Mouse (Mus musculus) v-Abl transformed pro-B cells (cell line): ENCODE data around the gene Fosb.

ENCODE experiments used
- in situ Hi-C, 2 experiments: fragments of 400-800 bp; cut with MboI; formaldehyde crosslinking; loops; one replicate each; pipeline ENCODE4 v1.15.1; 2025; ENCODE audit not compliant: unreplicated experiment in 2 of 2

Fosb gene

DNA sequence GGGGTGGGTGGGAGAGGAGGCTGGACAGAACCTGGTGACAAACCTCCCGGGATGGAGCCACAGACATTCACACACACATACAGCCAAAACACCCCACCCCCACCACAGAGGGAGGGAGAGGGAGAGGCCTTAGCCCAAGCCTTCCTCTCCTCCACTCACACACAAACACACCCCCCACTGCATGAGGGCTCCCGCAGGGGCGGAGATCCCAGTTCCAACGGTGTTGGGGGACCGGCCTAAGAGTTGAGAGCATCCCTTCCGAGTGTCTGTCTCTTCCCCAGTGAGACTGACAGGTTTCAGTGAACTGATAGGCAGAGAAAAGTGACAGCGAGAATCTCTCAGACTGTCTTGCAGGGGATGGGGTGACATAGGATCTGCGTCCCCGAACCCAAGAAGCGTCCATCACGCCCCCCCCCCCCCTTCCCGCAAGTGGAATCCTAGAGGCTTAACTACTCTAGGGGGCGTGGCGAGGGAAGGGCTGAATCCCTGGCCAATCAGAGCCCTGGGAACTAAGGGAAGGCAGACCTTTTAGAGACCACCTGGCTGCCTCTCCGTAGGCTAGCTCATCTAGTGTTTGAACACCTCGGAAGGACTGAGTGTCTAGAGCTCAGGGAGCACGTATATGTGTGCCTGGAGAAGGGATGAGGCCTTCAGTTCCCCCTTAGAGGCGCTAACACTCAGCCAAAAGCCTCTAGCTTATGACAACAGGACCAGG is 2.0 kb downstream of the Fosb start:
- in situ Hi-C loops, result no loop called here

DNA sequence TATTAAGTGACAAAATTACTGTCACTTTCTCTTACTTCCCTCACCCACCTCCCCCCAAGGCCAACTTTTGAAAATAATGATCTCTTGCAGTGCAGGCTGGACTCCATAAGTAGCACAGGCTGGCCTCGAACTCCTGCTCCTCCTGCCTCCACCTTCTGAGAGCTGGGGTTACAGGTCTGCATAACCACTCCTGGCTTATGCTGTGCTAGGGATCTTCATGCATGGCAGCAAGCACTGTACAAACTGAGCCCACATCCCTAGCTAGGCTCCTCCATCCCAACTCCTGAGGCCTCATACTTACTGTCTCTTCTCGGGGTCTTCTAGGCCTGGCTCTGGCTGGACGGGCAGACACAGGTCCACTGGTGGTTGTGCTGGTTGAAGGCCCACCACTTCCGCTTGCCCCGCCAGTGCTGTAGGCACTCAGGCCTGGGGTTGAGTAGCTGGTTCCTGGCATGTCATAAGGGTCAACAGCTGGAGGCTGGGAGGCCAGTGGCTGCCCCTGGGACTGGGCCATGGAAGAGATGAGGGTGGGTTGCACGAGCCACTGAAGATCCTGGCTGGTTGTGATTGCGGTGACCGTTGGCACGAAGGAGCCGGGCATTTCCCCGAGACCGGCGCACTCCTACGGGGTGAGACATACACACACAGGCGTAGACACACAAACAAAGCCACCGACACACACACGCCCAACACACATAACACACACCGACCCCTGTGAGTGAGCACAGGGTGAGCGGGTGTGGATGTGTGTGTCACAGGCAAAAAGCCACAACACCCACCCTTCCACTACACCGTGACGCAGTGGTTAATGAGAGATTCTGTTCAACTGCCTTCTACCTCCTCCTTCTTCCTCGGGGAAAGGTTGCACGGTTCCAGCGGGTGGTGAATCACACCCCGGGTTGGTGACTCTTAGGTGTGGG is 2.8 kb downstream of the Fosb start:
- in situ Hi-C loops, result no loop called here

DNA sequence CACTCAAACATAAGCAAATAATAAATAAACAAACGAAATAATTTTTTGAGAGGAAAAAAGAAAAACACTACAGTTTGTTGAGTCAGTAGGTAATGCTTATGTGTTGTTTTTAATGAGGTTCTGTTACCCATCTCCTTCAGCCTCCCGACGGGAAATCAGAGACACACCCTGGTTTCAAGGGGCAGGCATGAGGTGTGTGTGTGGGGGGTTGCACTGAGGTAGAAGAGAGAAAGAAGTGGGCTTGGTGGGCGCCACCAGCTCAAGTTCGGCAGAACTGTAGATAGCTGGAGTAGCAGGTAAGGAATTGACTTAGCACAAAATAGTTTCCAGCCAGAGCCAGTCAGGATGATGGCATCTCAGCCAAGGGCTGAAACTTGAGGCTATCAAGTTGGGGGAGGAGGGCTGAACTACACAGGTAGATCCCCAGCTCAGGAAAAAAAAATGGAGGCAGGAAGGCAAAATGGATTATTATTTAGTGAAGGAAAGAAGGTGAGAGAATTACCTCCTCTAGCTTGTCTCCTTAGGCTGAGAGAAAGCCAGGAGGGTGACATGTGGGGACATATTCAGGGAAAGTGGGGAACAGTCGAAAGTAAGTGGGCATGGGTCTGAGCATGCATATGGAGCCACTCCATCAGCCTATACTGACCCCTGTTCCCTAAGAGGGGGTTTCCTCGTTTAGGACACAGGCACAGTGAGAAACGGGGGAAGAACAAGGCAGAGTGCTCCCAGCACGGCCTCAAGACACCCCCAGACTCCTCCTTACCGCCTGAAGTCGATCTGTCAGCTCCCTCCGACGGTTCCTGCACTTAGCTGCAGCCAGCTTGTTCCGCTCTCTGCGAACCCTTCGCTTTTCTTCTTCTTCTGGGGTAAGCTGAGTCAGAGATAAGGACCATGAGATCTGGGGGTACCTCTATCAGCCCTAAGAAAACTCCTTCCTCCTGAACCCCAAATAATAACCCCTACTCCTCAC is 3.8 kb downstream of the Fosb start:
- in situ Hi-C loops, result no loop called here

DNA sequence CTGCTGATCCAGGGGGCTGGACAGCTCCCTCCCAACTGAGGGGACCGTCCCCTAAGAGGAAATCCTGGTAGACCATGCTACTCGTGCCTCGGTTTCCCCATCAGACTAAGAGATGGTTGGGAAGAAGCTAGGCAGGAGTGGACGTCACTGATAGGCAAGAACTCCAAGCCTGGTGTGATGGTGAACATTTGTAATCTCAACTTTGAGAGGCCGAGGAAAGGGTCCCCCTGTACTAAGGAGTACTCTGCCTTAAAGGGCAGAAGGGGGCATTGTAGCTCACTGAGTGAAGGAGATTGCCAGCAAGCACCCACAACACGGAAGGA is 4.5 kb downstream of the Fosb start:
- in situ Hi-C loops, result no loop called here

DNA sequence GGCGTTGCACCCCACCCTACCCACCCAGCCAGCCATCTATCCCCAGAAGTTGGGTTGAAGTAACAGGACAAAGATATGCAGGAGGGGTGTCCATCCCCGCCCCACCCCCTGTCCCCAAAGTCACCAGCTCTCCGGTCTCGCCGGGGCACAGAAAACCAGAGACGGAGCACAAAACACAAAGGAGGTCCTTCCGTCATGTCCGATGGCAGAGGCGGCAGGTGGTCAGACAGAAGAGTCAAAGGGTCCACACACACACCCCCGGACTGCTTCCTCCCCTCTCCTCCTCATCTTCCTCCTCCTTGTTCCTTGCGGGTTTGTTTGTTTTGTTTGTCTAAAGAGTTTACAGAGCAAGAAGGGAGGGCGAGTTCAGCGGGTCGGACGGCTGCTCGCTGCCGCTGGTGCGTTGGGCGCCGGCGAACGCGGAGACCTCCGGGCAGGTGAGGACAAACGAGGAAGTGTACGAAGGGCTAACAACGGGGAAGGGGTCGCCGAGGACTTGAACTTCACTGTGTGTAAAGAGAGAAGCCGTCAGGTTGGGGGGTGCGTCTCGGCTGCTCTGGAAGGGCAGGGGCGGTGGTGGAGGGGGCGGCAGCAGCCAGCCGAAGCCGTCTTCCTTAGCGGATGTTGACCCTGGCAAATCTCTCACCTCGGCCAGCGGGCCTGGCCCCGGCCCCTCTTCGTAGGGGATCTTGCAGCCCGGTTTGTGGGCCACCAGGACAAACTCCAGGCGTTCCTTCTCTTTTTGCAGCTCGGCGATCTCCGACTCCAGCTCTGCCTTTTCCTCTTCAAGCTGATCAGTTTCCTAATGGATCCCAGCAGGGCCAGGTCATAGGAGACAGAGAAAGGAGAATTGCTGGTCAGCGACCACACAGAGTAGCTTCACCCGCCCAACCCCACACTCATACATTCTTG is 5.1 kb downstream of the Fosb start:
- in situ Hi-C loops, result loop anchor here (5.0 kb wide), 1 partner anchor 38 kb away; the partner anchor contains the start of gene Ercc1 (in 2 of the 2)

DNA sequence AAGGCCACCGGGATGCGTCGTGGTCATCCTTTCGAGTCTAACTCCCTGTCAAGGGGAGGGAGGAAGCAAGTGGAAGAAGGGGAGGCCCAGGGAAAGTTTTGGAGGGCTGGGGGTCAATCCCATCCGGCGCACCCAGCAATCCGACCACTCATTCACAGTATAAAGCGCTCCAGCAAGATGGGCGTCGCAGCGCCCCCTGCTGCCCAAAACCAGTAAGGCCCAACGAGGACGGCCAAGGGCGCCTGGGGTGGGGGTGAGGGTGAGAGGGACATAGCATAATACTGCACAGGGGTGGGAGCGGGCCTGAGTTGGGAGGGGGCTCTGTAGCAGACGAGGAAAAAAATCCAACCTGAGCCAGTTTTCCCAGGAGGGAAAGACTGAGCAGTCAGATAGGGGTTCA is 6.1 kb downstream of the Fosb start:
- in situ Hi-C loops, result loop anchor here (5.0 kb wide), 1 partner anchor 39 kb away; the partner anchor contains the start of gene Ercc1 (in 2 of the 2)

DNA sequence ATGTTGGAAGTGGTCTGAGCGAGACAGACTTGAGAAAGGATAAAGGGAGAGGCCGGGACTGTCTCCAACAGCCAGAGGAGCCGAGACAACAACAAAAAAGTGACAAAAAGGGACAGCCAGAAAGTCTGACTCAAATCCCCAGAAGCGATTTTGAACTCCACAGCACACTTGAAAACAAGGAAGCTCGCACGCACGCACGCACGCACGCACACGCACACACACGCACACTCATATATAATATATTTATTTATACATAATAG is 6.9 kb downstream of the Fosb start:
- in situ Hi-C loops, result loop anchor here (5.0 kb wide), 1 partner anchor 39 kb away; the partner anchor contains the start of gene Ercc1 (in 2 of the 2)

DNA sequence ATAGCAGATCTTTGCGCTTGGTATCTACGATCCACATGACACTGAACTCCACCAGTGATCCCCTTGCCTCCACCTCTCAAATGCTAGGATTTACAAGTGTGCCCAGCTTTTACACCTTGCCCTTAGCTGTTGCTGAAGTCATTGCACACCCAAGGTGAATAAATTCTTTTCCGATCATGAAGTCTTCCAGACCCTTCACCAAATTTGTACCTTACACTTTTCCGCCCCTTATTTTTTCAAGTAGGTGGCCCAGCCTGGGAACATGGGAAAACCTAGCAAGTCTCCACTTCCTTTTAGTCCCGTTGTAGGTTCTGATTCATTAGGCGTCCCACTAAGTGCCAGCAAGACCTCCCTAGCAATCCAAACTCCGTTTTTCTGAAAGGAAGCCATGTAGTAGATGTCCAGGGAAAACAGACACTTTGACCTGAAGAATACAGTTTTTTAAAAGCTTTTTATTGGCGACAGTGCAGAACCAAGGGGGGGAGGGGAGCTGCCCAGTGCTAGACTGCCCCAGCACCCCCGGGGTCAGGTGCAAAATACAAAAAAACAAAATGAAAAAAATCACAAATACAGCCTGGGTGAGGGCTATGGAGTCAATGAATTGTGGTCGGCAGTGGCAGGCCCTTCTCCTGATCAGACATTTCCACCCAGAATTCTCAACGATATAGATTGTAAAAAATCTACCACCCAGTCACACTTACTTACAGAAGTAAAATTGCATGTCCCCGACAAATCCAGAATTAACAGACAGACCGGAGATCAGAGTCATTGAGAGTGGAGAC is 7.4 kb downstream of the Fosb start:
- in situ Hi-C loops, result loop anchor here (5.0 kb wide), 1 partner anchor 40 kb away; the partner anchor contains the start of gene Ercc1 (in 2 of the 2)

DNA sequence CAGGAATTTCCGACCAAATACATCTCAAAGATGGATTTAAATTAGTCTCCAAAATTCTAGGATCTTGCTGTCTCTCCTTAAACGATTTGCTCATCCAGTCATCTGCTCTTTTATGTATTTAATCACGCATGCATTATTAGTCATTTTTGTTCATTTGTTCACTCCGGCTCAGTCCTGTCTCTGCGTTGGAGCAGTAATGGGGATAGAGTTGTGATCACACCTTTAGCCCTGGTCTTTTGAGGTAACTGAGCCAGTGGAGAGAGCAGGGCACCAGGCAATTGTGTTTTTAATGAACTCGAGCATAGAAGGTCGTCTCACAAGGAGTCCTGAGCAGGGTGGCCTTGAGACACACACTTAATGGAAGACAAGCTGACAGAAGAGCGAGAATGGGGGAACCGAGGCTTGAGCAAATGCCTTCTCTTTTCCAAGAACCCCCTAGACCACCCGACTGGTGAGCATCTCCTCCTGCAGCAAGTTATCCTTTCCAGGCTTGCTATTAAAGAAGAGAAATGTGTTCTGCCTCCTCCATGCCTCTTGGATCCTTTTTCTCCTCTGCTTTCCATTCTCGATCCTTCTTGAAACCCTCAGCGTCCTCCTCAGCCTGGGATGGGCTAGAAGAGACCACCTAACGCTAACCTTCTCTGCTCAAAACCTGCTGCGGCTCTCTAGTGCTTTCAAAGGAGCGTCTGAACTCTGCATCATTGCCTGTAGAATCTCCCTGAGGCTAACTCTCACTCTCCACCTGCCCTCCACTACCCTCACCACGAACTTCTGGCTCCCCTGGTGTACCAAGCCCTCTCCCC is 8.2 kb downstream of the Fosb start:
- in situ Hi-C loops, result loop anchor here (5.0 kb wide), 1 partner anchor 41 kb away; the partner anchor contains the start of gene Ercc1 (in 2 of the 2)

DNA sequence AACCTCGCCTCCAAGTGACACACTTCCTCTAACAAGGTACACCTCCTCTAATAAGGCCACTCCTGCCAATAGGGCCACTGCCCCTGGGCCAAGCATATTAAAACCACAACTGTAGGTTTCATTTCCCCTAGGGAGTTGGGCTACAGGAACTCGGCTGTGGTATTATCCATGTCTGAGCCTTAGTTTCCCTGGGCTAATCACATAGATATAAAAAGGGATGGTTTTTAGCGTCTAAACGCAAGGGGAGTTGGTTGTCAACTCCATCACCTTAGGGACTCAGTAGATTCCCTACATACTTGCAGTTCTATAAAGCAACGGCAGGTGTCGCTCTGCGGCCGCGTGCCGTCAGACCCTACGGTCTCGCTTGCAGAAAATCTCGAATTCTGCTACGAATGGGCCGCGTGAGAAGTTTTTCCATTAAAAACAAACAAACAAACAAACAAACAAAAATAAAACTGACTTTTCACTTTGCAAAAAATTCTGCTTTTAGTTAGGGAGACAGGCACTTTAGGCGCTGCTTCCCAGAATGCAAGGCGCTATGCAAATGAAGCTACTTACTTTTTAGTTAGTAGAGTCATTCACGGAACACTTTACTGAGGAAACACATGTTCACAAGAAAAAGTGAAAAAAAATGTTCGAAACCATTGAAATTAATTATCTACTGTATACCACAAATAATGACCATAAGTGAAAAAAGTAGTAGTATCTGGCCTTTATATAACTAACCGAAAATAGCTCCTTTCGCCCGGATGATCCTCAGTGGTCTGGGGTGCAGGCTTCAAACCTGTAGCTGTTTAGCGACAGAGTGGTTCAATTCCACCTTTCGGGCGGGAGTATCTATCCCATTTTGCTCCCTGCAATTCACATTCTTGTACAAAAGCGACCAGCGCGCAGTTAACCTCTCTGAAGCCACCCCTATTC is 9.1 kb downstream of the Fosb start:
- in situ Hi-C loops, result loop anchor here (5.0 kb wide), 1 partner anchor 42 kb away; the partner anchor contains the start of gene Ercc1 (in 2 of the 2)

DNA sequence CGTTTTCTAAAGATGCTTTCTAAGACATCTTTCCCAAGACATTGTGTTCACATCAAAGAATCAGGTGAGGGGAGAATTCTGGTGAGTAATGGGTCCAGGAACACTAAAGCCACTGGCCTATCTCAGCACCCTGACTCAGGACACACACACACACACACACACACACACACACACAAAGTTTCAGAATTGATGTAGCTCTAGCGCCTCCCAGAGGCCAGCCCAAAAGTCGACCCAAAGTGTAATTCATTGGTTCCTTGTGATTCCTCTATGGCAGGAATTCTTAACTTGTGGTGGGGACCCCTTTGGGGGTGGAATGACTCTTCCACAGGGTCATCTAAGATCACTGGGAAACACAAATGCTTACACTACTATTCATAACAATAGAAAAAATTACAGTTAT is 10.7 kb downstream of the Fosb start:
- in situ Hi-C loops, result no loop called here

DNA sequence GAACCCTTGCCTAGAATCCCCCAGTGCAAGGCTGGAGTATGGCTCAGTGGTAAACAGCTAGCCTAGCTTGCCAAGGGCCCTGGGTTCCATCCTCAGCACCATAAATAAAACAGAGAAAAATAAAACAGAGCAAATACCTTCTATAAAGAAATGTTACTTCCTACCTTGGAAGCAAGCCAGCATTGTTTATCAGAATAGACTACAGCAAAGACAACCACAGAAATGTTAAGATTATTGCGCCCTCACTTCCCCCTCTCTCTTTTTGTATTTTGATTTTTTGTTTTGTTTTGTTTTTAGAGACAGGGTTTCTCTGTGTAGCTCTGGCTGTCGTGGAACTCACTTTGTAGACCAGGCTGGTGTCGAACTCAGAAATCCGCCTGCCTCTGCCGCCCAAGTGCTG is 12.1 kb downstream of the Fosb start:
- in situ Hi-C loops, result no loop called here

DNA sequence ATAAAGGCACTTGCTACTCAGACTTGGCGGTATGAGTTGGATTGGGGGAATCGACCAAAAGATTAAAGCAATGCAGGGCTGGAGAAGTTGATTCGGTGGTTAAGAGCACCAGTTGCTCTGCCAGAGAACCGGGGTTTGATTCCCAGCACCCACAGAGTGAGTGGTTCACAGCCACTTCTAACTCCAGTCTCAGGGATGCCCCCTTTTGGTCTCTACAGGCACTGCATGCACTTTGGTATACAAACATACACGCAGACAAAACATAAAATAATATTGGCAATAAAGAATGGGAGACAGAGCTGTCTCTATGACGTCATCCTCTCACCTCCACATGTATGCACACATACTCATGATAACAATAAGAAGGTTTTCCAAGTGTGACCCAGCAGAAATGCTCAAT is 12.8 kb downstream of the Fosb start:
- in situ Hi-C loops, result no loop called here

DNA sequence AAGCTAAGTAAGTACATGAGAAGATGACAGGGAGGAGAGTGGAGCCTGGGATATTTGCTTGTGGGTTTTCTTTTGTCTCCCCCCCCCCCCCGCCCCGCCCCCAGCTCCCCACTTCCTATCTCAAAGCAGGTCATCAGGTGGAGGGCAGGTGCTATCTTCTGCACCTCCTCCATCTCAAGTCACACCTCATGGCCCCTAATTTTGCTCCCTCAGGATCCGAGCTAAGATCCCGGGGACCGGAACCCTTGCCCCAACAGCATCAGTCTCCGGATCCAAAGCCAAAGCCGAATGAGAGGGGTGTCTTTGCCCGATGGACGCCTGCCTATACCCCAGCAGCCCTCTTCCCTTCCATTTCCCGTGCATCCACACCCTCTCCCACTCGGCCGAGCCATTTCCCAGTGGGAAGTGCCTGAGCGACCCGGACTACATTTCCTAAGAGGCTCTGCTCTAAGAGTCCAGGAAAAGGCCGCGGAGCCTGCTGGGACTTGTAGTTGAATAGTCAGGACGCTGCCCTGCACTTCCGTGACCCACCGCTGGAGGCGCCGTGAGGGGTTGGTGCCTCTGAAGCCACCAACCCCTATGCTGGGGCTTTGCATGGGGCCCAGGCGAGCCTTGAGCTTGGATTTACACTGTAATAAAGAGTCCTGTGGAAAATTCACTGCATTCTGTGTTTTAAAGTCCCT is 14.2 kb downstream of the Fosb start:
- in situ Hi-C loops, result no loop called here

DNA sequence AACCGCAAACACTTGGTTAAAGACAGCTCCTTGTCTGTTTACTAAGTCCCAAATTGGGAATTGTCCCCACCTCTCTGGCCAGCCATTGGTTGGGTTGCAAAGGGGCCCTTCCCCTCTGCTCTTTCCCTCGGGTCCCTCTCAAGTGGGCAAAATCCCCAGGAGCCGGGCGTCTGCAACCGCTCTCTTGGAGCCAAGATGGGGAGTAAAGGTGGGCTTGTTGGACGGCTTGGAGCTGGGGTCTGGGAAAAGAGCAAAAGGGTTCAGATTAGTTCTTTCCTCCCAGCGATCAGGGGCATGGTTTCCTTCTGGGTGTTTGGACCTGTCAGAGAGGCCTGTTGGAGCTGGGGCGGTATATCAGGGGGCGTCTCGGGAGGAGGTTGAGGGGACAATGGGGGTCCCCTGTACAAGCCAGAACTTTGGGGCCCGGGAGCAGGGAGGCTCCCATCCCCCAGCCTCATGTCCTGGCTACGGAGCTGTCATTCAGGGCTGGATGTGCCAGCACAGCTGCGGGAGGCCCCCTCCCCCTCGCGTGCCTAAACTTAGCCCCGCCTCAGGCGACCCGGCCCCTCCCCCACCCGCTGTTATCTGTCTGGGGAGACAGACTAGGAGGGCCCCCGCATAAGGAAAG is 18.8 kb downstream of the Fosb start:
- in situ Hi-C loops, result no loop called here

DNA sequence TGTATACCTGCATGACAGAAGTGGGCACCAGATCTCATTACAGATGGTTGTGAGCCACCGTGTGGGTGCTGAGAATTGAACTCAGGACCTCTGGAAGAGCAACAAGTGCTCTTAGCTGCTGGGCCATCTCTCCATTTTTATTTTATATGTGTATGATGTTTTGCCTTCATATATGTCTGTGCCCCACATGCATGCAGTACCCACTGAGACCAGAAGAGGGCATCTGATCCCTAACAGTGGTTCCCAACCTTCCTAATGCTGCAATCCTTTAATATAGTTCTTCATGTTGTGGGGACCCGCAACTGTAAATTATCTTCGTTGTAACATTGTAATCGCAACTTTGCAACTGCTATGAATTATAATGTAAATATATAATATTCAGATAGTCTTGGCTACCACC is 25.1 kb downstream of the Fosb start:
- in situ Hi-C loops, result loop anchor here (5.0 to 10.0 kb wide), 5 partner anchors 42 to 120 kb away; partner anchors contain the start of gene Gipr (in 1 of the 2)
